Mouse (Mus musculus) hindbrain, embryonic 10.5 days (tissue): Measurements from ENCODE around the gene Ccnb2. TPM values are rescaled to one million over a fixed set of nuclear protein-coding genes. Genes with fewer than 3 reads are reported as not detected.

Experiments
- DNase-seq: peaks from one replicate; pipeline ENCODE4 v3.0.0-alpha.2; 2017; ENCODE audit warnings: low spot score
- H3K27ac ChIP-seq: fragments of 300-500 bp; sonication (generic); 2 replicates; pipeline ENCODE4 v1.5.1; 2016; ENCODE audit warnings: mild to moderate bottlenecking, moderate library complexity
- H3K27me3 ChIP-seq: fragments of 300-500 bp; sonication (generic); 2 replicates; pipeline ENCODE4 v1.6.1; 2016; ENCODE audit warnings: mild to moderate bottlenecking; ENCODE audit not compliant: poor library complexity, insufficient read depth, severe bottlenecking
- H3K36me3 ChIP-seq: fragments of 300-500 bp; sonication (generic); 2 replicates; pipeline ENCODE4 v1.6.1; 2016; ENCODE audit warnings: mild to moderate bottlenecking, moderate library complexity
- H3K4me1 ChIP-seq: fragments of 300-500 bp; sonication (generic); replicated peaks from 2 replicates; pipeline ENCODE4 v1.6.1; 2016; ENCODE audit warnings: mild to moderate bottlenecking
- H3K4me3 ChIP-seq: fragments of 300-500 bp; sonication (generic); 2 replicates; pipeline ENCODE4 v1.5.1; 2016; ENCODE audit warnings: mild to moderate bottlenecking, moderate library complexity
- H3K9me3 ChIP-seq: fragments of 300-500 bp; sonication (generic); 2 replicates; pipeline ENCODE4 v1.6.1; 2016; ENCODE audit warnings: mild to moderate bottlenecking, moderate library complexity
- WGBS: fragments of 180-500 bp; shearing (Covaris S2); methylation state at CpG from one replicate; pipeline ENCODE4 v1.1.7; 2016; 5-methylcytosine and 5-hydroxymethylcytosine counted together
- polyA plus RNA-seq: library from polyadenylated mRNA; unstranded; fragments of >200 nt; fragmentation: Nextera tagmentation; extraction: Ambion mirVana; gene quantifications from 2 replicates; pipeline ENCODE4 v1.2.1, GENCODE M21; 2016

Gene Ccnb2
- polyA plus RNA-seq, 1 experiment from 2014 or later = 220 TPM

DNA sequence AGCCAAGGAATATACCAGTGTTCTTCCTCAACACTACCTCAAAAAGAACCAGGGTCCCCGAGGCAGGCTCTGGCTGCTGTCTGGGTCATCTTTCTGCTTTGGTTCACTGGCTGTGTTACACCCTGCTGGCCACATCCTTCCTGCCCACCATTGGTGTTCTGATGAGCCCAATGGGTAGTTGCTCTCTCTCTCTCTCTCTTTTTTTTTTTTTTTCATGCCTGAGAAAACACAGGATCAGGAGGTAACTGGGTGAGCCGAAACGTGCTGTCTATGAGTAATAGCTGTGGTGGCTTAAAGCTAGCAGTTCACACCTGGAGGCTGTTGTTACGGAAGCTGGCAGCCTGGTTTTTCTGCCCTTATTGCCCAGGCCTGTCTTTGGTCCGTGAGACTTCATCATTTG lies 49.7 kb downstream of the Ccnb2 start:
- H3K27me3 ChIP-seq = no peaks in the 10 kb centered on the region
- WGBS = 77% methylated on average over 5 of the region's 5 CpGs
- no peak overlapping the region for H3K4me3 ChIP-seq
- H3K36me3 ChIP-seq = peaks cover 50% of the 10 kb centered on the region
- no peak for DNase-seq
- H3K4me1 ChIP-seq = no peaks in the 10 kb centered on the region
- H3K27ac ChIP-seq = no peak overlapping the region
- H3K9me3 ChIP-seq = no peaks in the 10 kb centered on the region

DNA sequence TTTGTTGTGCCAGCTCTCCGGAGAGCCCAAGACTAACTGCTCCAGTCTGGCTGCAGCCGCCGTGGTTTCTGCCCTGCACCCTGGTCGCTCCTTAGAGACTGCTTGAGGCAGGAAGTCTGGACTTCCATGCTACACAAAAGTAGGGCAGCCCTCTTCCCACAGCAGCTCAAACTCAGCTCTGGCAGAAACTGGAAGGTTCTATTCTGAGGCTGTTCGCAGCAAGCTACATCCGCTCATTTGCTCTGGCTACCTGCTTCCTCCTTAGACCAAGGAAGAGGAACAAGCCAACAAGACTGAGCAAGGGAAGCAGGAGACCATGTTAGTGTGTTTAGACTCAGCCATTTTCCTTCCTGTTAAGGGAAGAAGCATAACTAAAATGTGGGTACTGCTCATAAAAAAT lies 54.4 kb downstream of the Ccnb2 start:
- peaks cover 71% of the 10 kb centered on the region for H3K36me3 ChIP-seq
- no peaks in the 10 kb centered on the region for H3K4me1 ChIP-seq
- no peaks in the 10 kb centered on the region for H3K9me3 ChIP-seq
- no peak overlapping the region for H3K27ac ChIP-seq
- no peaks in the 10 kb centered on the region for H3K27me3 ChIP-seq
- H3K4me3 ChIP-seq = no peak overlapping the region
- no peak for DNase-seq
- 92% methylated on average over 6 of the region's 6 CpGs for WGBS

DNA sequence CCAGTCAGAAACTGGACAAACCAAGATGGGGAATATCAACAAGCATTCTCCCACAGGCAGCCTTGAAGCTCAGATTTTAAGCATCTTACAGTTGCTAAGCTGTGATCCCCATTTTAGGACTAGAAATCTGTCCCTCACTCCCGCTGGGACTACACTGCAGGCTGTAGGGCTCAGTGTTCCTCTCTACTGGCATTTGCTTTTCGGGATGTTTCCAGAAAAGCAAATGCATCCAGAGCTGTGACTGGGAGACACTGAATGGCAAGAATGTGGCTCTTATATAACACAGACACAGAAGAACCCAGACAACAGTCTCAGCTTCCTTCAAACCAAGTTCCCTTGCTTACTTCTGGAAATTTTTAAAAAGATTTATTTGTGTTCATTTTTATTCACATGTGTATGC lies 55.4 kb downstream of the Ccnb2 start:
- peaks cover 72% of the 10 kb centered on the region for H3K36me3 ChIP-seq
- no peak overlapping the region for H3K27ac ChIP-seq
- DNase-seq = no peak
- H3K4me3 ChIP-seq = no peak overlapping the region
- no peaks in the 10 kb centered on the region for H3K4me1 ChIP-seq
- no peaks in the 10 kb centered on the region for H3K9me3 ChIP-seq
- WGBS = 88% methylated on average over 2 of the region's 2 CpGs
- H3K27me3 ChIP-seq = no peaks in the 10 kb centered on the region

DNA sequence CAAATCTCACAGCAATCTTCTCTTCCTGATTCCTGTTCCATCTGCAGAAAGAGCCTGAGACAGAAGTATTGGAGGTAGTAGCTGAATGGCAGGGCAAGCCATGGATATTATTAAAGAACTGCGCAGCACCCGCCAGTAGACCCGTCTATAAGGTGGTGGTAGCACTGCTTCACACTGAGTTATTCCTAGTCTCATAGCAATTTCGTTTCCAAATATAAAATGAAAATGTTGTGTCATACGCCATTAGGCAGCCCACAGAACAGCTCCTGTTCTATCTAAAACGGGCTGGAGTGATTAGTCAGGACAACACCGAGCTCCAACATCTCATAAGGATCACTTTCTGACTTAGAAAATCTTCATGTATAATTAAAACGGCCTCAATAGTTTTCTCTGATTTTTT lies 56.6 kb downstream of the Ccnb2 start:
- H3K27ac ChIP-seq = no peak overlapping the region
- no peaks in the 10 kb centered on the region for H3K9me3 ChIP-seq
- WGBS = 93% methylated on average over 8 of the region's 8 CpGs
- H3K4me3 ChIP-seq = no peak overlapping the region
- no peaks in the 10 kb centered on the region for H3K4me1 ChIP-seq
- H3K27me3 ChIP-seq = no peaks in the 10 kb centered on the region
- peaks cover 64% of the 10 kb centered on the region for H3K36me3 ChIP-seq
- DNase-seq = no peak

DNA sequence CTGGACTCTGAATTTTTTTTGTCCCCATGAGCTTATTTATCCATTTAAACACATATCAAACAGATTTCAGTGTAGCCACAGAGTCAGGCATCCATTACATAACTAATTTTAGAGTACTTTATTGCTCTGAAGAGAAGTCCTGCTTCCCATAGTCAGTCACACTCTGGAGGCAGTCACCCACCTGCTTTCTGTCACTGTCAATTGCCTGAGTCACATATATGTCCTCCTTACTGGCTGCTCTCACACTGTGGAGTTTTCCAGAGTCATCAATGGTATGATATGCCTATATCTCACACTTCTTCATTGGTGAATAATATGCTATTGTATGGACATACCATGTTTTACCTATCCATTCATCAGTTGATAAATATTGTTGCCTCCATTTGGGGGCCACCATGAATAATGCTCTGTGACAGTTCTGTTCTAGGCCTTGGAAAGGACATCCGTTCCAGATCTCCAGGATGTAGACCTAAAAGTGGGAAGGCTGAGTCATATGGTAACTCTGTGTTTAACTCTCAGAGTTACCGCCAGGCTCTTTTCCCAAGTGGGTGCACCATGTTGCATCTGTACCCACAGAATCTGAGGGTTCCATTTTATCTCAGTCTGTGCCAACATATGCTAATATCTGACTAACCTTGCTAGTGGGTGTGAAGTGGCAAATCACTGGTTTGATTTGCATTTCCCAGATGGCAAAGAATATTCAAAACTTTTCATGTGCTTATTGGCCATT lies 61.8 kb downstream of the Ccnb2 start:
- H3K4me1 ChIP-seq = no peaks in the 10 kb centered on the region
- H3K9me3 ChIP-seq = 0 out of 2 replicates have a peak, but pooled peaks cover 4% of the 10 kb centered on the region
- H3K4me3 ChIP-seq = no peak overlapping the region
- WGBS = 94% methylated on average over 2 of the region's 2 CpGs
- DNase-seq = no peak
- no peaks in the 10 kb centered on the region for H3K27me3 ChIP-seq
- H3K27ac ChIP-seq = no peak overlapping the region
- H3K36me3 ChIP-seq = peaks cover 48% of the 10 kb centered on the region

Other genes starting within 250 kb of the Ccnb2 start
- 12.6 and 15.2 TPM in 2 replicates for gene Myo1e, start 214.2 kb downstream of the Ccnb2 start, polyA plus RNA-seq
- 33.5 and 37.1 TPM in 2 replicates for gene Rnf111, start 82.2 kb upstream of the Ccnb2 start, polyA plus RNA-seq
- gene Sltm, start 121.2 kb upstream of the Ccnb2 start, polyA plus RNA-seq = 47.1 and 61.7 TPM in 2 replicates
- 0.24 and 0.52 TPM in 2 replicates for gene Gm10642, start 234.7 kb upstream of the Ccnb2 start, polyA plus RNA-seq
- 5.2 and 8.2 TPM in 2 replicates for gene Mindy2, start 235.6 kb upstream of the Ccnb2 start, polyA plus RNA-seq